Mouse (Mus musculus): ENCODE results near the gene Ly6g5c.

DNA sequence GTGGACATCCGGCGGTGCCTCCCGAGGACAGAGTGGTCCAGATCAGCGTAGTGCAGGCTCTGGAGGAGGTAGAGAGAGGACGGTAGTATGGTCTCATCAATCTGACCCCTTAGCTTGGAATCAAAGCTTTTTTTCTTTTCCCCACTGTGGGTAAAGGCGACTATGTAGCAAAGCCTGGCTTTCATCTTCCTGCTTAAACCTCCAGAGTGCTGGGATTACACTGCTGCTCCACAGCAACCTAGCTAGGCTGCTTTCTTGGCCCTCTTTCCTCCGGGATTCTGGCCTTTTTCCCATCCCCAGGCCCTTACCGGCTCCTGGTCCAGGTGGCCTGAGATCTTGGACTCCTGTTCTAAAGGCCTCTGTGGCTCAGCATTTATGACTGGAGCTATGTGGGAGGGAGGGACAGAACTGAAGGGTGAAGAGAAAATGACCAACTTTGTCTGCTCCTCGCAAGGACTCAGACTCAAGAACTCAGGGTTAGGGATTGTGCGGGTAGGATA is 43.7 kb upstream of the Ly6g5c start:
- TF ChIP-seq POLR2A (IDR thresholded peaks at IDR 0.05; ENCODE audit: borderline replicate concordance, low read depth, low read length) (no peak), CTCF (IDR thresholded peaks at IDR 0.05; ENCODE audit: low read depth, low read length) (no peak)
